Mouse (Mus musculus): ENCODE results near the gene Ccr7.
A peak's percentile ranks its signal among the peaks of the same experiment; 100 is the strongest.

- TF ChIP-seq HCFC1 (IDR thresholded peaks at IDR 0.05; ENCODE audit: low read depth, low read length) (no peak), POLR2A (IDR thresholded peaks at IDR 0.05; ENCODE audit: low read depth, low read length) (peak; percentile 55), SIN3A (IDR thresholded peaks at IDR 0.05; ENCODE audit: low read length) (no peak), CHD2 (IDR thresholded peaks at IDR 0.05; ENCODE audit: low read length) (peak; percentile 89), TBP (conservative IDR thresholded peaks at IDR 0.05; ENCODE audit: low read depth, low read length) (peak; percentile 68), MAFK (IDR thresholded peaks at IDR 0.05; ENCODE audit: insufficient replicate concordance, low read length) (peak; percentile 74; the same call in 1 of the 2 replicates), CTCF (conservative IDR thresholded peaks at IDR 0.05 in 1 of 2, IDR thresholded peaks at IDR 0.05 in 1 of 2; ENCODE audit: low read depth in 2 of 2, low read length in 2 of 2) (peak in 1 of 2 experiments; percentile 41; a peak in 1 of 4 replicates), EP300 (IDR thresholded peaks at IDR 0.05; ENCODE audit: low read length) (peak; percentile 95), IRF4 (IDR thresholded peaks at IDR 0.05; ENCODE audit: low read depth, low read length) (peak; percentile 88), RAD21 (IDR thresholded peaks at IDR 0.05; ENCODE audit: low read depth, low read length) (peak; percentile 28), E2F4 (IDR thresholded peaks at IDR 0.05; ENCODE audit: insufficient replicate concordance, low read depth, low read length) (no peak), SMC3 (IDR thresholded peaks at IDR 0.05; ENCODE audit: low read depth, low read length) (peak; percentile 8)
These were observed 32.5 kb upstream of the Ccr7 start for GRCm38 (mm10) chr11:99187348-99187747.
